Mouse (Mus musculus) thymus, adult 2 months (tissue): ENCODE data around the gene Atraid. TPM values are rescaled to one million over a fixed set of nuclear protein-coding genes. Genes with fewer than 3 reads are reported as not detected.
"Not testable (repeated sequence)": the region's sequence is repeated elsewhere in the genome, so short reads cannot be mapped to it uniquely, and the experiment has no call there.

Experiments used
- DNase-seq: peaks from one replicate; pipeline ENCODE4 v3.0.0; 2021
- H3K27ac ChIP-seq: fragments of 200-500 bp; 2 replicates; pipeline ENCODE4 v1.5.1; 2012; ENCODE audit warnings: low read length, control low read depth; ENCODE audit not compliant: control insufficient read depth, insufficient read depth
- H3K27me3 ChIP-seq: fragments of 200-500 bp; 2 replicates; pipeline ENCODE4 v1.6.1; 2012; ENCODE audit warnings: mild to moderate bottlenecking, low read length, moderate library complexity, mixed read lengths; ENCODE audit not compliant: control insufficient read depth, insufficient read depth
- H3K36me3 ChIP-seq: fragments of 200-500 bp; 2 replicates; pipeline ENCODE4 v1.6.1; 2012; ENCODE audit warnings: mild to moderate bottlenecking, low read length, moderate library complexity; ENCODE audit not compliant: control insufficient read depth, insufficient read depth
- H3K4me1 ChIP-seq: fragments of 200-500 bp; replicated peaks from 2 replicates; pipeline ENCODE4 v1.6.1; 2012; ENCODE audit warnings: low read length; ENCODE audit not compliant: control insufficient read depth, insufficient read depth
- H3K4me3 ChIP-seq: fragments of 200-500 bp; 2 replicates; pipeline ENCODE4 v1.5.1; 2012; ENCODE audit warnings: mild to moderate bottlenecking, low read length, control low read depth, moderate library complexity; ENCODE audit not compliant: control insufficient read depth, insufficient read depth
- CTCF ChIP-seq: fragments of 200-500 bp; IDR thresholded peaks from 2 replicates; pipeline ENCODE4 v1.5.1; 2012; ENCODE audit warnings: mild to moderate bottlenecking, control low read depth, low read length, moderate library complexity, borderline replicate concordance; ENCODE audit not compliant: control insufficient read depth, poor library complexity, insufficient read depth; ENCODE audit errors: extremely low read depth
- POLR2A ChIP-seq: fragments of 200-500 bp; IDR thresholded peaks from 2 replicates; pipeline ENCODE4 v1.6.1; 2012; ENCODE audit warnings: mild to moderate bottlenecking, low read length, control low read depth, moderate library complexity; ENCODE audit not compliant: control insufficient read depth, poor library complexity, insufficient read depth; ENCODE audit errors: extremely low read depth
- WGBS: fragments of 180-500 bp; shearing (Covaris S2); methylation state at CpG from one replicate; pipeline ENCODE4 v1.1.7; 2018; 5-methylcytosine and 5-hydroxymethylcytosine counted together
- polyA plus RNA-seq: library from polyadenylated mRNA; depleted of rRNA; stranded (reverse); fragments of >200 nt; gene quantifications from 2 replicates; pipeline ENCODE4 v1.2.3, GENCODE M21; 2012

The Atraid gene
- polyA plus RNA-seq, 1 experiment = 67.0 TPM

DNA sequence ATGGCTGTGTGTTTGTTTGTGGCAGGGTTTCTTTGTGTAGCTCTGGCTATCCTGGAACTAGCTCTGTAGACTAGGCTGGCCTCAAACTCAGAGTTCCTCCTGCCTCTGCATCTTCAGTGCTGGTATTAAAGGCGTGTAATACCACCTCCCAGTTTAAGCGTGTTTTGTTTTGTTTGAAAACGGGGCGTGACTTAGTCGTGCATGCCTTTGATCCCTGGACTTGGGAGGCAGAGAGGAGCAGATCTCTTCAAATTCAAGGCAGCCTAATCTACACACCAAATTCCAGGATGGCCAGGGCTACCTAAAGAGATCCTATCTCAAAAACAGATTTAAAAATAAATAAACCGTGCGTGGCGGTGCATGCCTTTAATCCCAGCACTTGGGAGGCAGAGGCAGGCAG is 16.6 kb upstream of the Atraid start:
- TF ChIP-seq POLR2A = no peak
- no peak for TF ChIP-seq CTCF
- no peak overlapping the region for H3K27ac ChIP-seq
- no peaks in the 10 kb centered on the region for H3K4me1 ChIP-seq
- whole genome bisulfite sequencing = 95% methylated on average over 8 of the region's 8 CpGs
- H3K4me3 ChIP-seq = no peak overlapping the region
- DNase-seq = no peak
- no peaks in the 10 kb centered on the region for H3K27me3 ChIP-seq
- no peaks in the 10 kb centered on the region for H3K36me3 ChIP-seq

DNA sequence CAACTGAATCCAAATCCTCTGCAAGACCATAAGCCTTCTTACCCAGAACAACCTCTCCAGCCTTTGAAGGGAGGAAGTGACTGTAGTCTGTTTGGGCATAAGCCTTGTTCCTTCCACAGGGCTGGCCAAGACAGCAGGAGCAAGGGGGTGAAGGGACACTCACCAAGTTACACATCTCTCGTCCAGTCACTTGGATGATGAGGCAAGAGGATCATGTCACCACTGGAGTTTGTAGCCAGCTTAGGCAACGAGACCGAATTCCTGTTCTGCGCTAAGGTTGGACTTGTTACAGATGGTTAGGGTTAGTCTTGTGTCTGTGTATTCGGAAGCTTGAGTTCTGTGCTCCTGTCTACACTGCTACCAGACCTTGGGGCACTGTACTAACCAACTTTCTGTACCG is 13.4 kb upstream of the Atraid start:
- DNase-seq = no peak
- no peaks in the 10 kb centered on the region for H3K27me3 ChIP-seq
- no peaks in the 10 kb centered on the region for H3K4me1 ChIP-seq
- TF ChIP-seq CTCF = no peak
- TF ChIP-seq POLR2A = no peak
- 92% methylated on average over 6 of the region's 6 CpGs for WGBS
- no peak overlapping the region for H3K4me3 ChIP-seq
- no peak overlapping the region for H3K27ac ChIP-seq
- H3K36me3 ChIP-seq = no peaks in the 10 kb centered on the region

DNA sequence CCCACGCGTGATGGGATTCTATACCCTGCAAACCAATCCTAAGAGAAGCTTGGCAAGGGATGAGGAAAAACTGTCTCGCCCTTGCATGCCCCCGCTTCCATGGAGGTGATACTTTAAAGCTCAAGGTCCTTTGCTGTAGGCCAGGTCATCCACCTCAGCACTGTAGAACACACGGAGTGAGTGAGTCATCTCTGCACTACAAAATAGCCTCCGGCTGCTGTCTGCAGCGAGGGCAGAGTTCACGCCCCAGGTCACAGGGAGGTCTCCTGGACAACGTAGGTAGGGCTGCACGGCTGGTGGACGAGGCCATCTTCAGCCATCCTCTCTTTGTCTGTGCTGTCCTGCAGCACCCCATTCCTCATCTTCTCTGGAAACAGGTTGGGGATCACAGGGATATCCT is 11.6 kb upstream of the Atraid start:
- DNase-seq, H3K27ac ChIP-seq, H3K4me3 ChIP-seq, H3K27me3 ChIP-seq, H3K4me1 ChIP-seq, H3K36me3 ChIP-seq: not testable (repeated sequence)
- WGBS = 95% methylated on average over 11 of the region's 11 CpGs

DNA sequence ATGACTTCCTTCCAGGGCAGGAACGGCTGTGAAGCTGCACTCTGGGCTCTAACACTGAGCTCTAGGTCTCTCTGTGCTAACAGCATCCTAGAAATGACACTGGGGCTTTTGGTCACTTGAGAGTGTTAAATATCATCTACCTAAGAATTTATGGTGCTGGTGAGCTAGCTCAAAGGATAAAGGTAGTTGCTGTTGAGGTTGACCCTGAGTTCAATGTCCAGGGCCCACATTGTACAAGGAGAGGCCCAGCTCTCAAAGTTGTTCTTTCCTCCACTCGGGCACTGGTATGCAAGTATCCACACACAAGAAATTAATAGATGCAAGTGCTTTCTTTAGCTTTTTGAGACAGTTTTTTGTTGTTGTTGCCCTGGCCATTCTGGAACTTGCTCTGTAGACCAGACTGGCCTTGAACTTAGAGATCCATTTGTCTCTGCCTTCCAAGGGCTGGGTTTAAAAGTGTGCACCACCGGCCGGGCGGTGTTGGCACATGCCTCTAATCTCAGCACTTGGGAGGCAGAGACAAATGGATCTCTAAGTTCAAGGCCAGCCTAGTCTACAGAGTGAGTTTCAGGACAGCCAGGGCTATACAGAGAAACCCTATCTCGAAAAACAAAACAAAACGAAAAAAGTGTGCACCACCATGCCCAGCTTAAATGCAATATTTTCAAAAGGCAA is 9.8 kb upstream of the Atraid start:
- Histone ChIP-seq H3K27me3 (no peaks in the 10 kb centered on the region), H3K36me3 (no peaks in the 10 kb centered on the region; the same call in 1 of the 2 replicates), H3K27ac (no peak overlapping the region), H3K4me1 (no peaks in the 10 kb centered on the region), H3K4me3 (no peak overlapping the region)
- TF ChIP-seq POLR2A (no peak), CTCF (no peak)
- DNase-seq = no peak
- WGBS = 97% methylated on average over 7 of the region's 7 CpGs

DNA sequence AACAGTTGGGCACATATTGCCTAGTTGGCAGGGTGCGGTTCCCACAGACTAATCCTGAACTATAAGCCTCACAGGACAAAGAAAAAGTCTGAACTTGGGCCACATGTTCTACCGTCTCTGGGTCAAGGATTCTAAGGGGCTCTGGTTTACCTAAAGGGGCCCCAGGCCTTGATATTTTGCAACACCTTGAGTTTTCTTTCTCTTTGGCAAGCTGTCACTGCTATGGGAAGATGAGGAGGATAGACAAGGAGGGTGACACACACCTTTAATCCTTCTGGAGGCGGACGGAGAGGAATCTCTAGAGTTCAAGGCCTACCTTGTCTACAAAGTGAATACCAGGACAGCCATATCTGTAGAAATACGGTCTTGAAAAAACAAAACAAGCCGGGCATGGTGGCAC is 1.7 kb upstream of the Atraid start:
- TF ChIP-seq POLR2A = no peak
- TF ChIP-seq CTCF = no peak
- 97% methylated on average over 6 of the region's 6 CpGs for WGBS

GRCm38 (mm10) chr5:31047074-31047473 is 1.0 kb upstream of the Atraid start:
- H3K4me3 ChIP-seq = no peak overlapping the region
- no peaks in the 10 kb centered on the region; the same call in 1 of the 2 replicates for H3K36me3 ChIP-seq
- H3K4me1 ChIP-seq = peaks cover 4% of the 10 kb centered on the region
- 22% methylated on average over 5 of the region's 5 CpGs for WGBS
- H3K27ac ChIP-seq = no peak overlapping the region
- no peak for DNase-seq
- no peaks in the 10 kb centered on the region for H3K27me3 ChIP-seq
- TF ChIP-seq CTCF (no peak), POLR2A (no peak)

More for the DNA sequence above, 1.7 kb upstream of the Atraid start:
- DNase-seq = no peak
- no peak overlapping the region for H3K27ac ChIP-seq
- H3K4me3 ChIP-seq = no peak overlapping the region
- H3K4me1 ChIP-seq = peaks cover 4% of the 10 kb centered on the region
- H3K27me3 ChIP-seq = no peaks in the 10 kb centered on the region
- H3K36me3 ChIP-seq = no peaks in the 10 kb centered on the region; the same call in 1 of the 2 replicates

DNA sequence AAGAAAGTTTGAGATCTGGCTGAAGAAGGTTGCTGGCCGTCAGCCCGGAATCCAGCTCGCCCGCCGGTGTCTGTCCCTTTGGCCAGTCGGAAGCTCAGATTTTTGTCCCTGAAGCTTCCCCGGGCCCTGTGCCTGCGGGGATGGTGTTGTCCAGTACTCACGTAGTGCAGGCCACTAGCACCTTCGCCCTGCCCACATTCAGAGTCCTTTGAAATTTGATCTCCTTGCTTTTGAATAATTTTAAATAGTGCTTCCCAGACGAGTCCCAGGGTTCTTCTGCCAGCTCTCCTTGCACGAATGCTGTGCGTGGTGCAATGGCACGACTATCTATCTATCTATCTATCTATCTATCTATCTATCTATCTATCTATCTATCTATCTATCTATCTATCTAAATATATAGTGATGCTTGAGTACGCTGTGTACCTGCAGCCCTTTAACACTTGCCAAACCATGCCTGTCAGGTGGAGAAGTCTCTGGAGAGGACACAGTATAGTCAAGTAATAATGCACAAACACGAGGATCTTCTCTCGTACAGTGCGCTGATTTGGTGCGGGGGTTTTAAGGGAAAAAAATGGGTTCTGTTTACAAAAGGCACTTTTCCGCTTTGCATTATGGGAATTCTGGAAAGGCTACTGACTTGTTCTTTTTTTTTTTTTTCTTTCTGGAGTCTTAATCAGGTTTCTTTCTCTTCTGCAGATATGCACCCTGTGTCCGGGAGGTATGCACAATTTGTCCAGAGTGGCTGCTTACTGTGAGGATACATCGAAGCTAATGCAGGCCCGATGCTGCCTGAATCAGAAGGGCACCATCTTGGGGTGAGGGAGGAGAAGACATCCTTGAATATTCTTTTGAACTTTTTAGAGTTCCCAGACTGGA is 890 bp downstream of the Atraid start, which contains the start of gene Slc5a6:
Gene Slc5a6 (minus strand): TSS at position 162 of the 879 bp plus-strand sequence.
- H3K36me3 ChIP-seq = no peaks in the 10 kb centered on the region
- peaks cover 4% of the 10 kb centered on the region for H3K4me1 ChIP-seq
- H3K27ac ChIP-seq = peak within 1 kb of the TSS; percentile 53
- DNase-seq = peak; percentile 60
- 2% methylated on average over 23 of the region's 23 CpGs for WGBS
- peak within 1 kb of the TSS; percentile 63 for H3K4me3 ChIP-seq
- TF ChIP-seq POLR2A (no peak), CTCF (no peak)
- no peaks in the 10 kb centered on the region for H3K27me3 ChIP-seq
